Mouse (Mus musculus) intestine, embryonic 14.5 days (tissue): ENCODE results near the gene 4930442H23Rik. TPM values are rescaled to one million over a fixed set of nuclear protein-coding genes. Genes with fewer than 3 reads are reported as not detected.
A peak's percentile ranks its signal among the peaks of the same experiment; 100 is the strongest.
"Not testable (repeated sequence)": the region's sequence is repeated elsewhere in the genome, so short reads cannot be mapped to it uniquely, and the experiment has no call there.

Experiments used
- ATAC-seq: fragments of 200-750 bp; cut with Nextera tagmentation; replicated peaks from 2 replicates; pipeline ENCODE4 v1.8.0; 2017; ENCODE audit warnings: low read depth, moderate number of reproducible peaks, moderate TSS enrichment, moderate library complexity; ENCODE audit not compliant: low FRiP score, low TSS enrichment
- DNase-seq: peaks from one replicate; pipeline ENCODE4 v3.0.0-alpha.2; 2018; ENCODE audit warnings: low spot score
- H3K27ac ChIP-seq: fragments of 300-500 bp; sonication (generic); 2 replicates; pipeline ENCODE4 v1.5.1; 2014; ENCODE audit warnings: low read depth, mild to moderate bottlenecking, control low read depth
- H3K27me3 ChIP-seq: fragments of 300-500 bp; sonication (generic); replicated peaks from 2 replicates; pipeline ENCODE4 v1.6.1; 2014; ENCODE audit warnings: low read length, control low read depth; ENCODE audit not compliant: control insufficient read depth, insufficient read depth
- H3K36me3 ChIP-seq: fragments of 300-500 bp; sonication (generic); 2 replicates; pipeline ENCODE4 v1.6.1; 2014; ENCODE audit warnings: low read length, control low read depth; ENCODE audit not compliant: control insufficient read depth, insufficient read depth
- H3K4me1 ChIP-seq: fragments of 300-500 bp; sonication (generic); replicated peaks from 2 replicates; pipeline ENCODE4 v1.6.1; 2014; ENCODE audit warnings: low read length, control low read depth, mixed read lengths; ENCODE audit not compliant: control insufficient read depth, insufficient read depth
- H3K4me2 ChIP-seq: fragments of 300-500 bp; sonication (generic); 2 replicates; pipeline ENCODE4 v1.6.1; 2014; ENCODE audit warnings: low read length
- H3K4me3 ChIP-seq: fragments of 300-500 bp; sonication (generic); 2 replicates; pipeline ENCODE4 v1.5.1; 2014; ENCODE audit warnings: low read depth, low read length, control low read depth, mixed read lengths
- H3K9ac ChIP-seq: fragments of 300-500 bp; sonication (generic); 2 replicates; pipeline ENCODE4 v1.6.1; 2014; ENCODE audit warnings: mild to moderate bottlenecking, low read length
- H3K9me3 ChIP-seq: fragments of 300-500 bp; sonication (generic); 2 replicates; pipeline ENCODE4 v1.6.1; 2016; ENCODE audit warnings: low read length, control low read depth; ENCODE audit not compliant: control insufficient read depth
- WGBS: fragments of 180-500 bp; shearing (Covaris S2); extraction: QIAGEN DNeasy Blood & Tissue Kit; methylation state at CpG from one replicate; pipeline ENCODE4 v1.1.7; 2014; 5-methylcytosine and 5-hydroxymethylcytosine counted together
- polyA plus RNA-seq: library from polyadenylated mRNA; unstranded; fragments of >200 nt; fragmentation: Nextera tagmentation; extraction: Ambion mirVana; gene quantifications from 2 replicates; pipeline ENCODE4 v1.2.1, GENCODE M21; 2014

The 4930442H23Rik gene
- polyA plus RNA-seq, 1 experiment from 2014 or later = not detected

GRCm38 (mm10) chr10:81217964-81218363 is 34.3 kb upstream of the 4930442H23Rik start:
- WGBS = 35% methylated on average over 7 of the region's 7 CpGs
- H3K9me3 ChIP-seq = no peaks in the 10 kb centered on the region
- H3K4me3 ChIP-seq = no peak overlapping the region
- H3K27ac ChIP-seq = no peak overlapping the region
- no peak overlapping the region for H3K9ac ChIP-seq
- H3K4me1 ChIP-seq = no peaks in the 10 kb centered on the region
- H3K36me3 ChIP-seq = no peaks in the 10 kb centered on the region
- H3K27me3 ChIP-seq = no peaks in the 10 kb centered on the region
- no peak overlapping the region for H3K4me2 ChIP-seq
- DNase-seq = peak; percentile 84
- ATAC-seq = peak; percentile 47; the same call in 1 of the 2 replicates

- DNase-seq, H3K27me3 ChIP-seq, H3K9ac ChIP-seq, H3K36me3 ChIP-seq, H3K27ac ChIP-seq, ATAC-seq, H3K9me3 ChIP-seq, H3K4me2 ChIP-seq, H3K4me1 ChIP-seq, H3K4me3 ChIP-seq: not testable (repeated sequence)
- WGBS = 11% methylated on average over 1 of the region's 1 CpGs
Observed at GRCm38 (mm10) chr10:81217267-81217666, 33.6 kb upstream of the 4930442H23Rik start.

GRCm38 (mm10) chr10:81216810-81217209 is 33.2 kb upstream of the 4930442H23Rik start:
- H3K4me1 ChIP-seq = no peaks in the 10 kb centered on the region
- ATAC-seq (no peak), DNase-seq (no peak)
- no peak overlapping the region for H3K27ac ChIP-seq
- H3K27me3 ChIP-seq = no peaks in the 10 kb centered on the region
- H3K36me3 ChIP-seq = no peaks in the 10 kb centered on the region
- WGBS = 87% methylated on average over 6 of the region's 6 CpGs
- H3K9me3 ChIP-seq = no peaks in the 10 kb centered on the region
- H3K4me3 ChIP-seq = no peak overlapping the region
- H3K4me2 ChIP-seq = no peak overlapping the region
- no peak overlapping the region for H3K9ac ChIP-seq

- Histone ChIP-seq H3K9ac (no peak overlapping the region), H3K4me3 (no peak overlapping the region), H3K27ac (no peak overlapping the region), H3K4me2 (no peak overlapping the region), H3K9me3 (no peaks in the 10 kb centered on the region), H3K4me1 (no peaks in the 10 kb centered on the region), H3K36me3 (no peaks in the 10 kb centered on the region), H3K27me3 (no peaks in the 10 kb centered on the region)
- 84% methylated on average over 6 of the region's 6 CpGs for WGBS
- ATAC-seq = no peak
- DNase-seq = no peak
Observed at GRCm38 (mm10) chr10:81216260-81216659, 32.6 kb upstream of the 4930442H23Rik start.

- 93% methylated on average over 5 of the region's 5 CpGs for WGBS
- no peaks in the 10 kb centered on the region for H3K4me1 ChIP-seq
- ATAC-seq = no peak
- H3K9ac ChIP-seq = no peak overlapping the region
- H3K27ac ChIP-seq = no peak overlapping the region
- no peaks in the 10 kb centered on the region for H3K36me3 ChIP-seq
- H3K27me3 ChIP-seq = no peaks in the 10 kb centered on the region
- no peak for DNase-seq
- H3K9me3 ChIP-seq = no peaks in the 10 kb centered on the region
- H3K4me2 ChIP-seq = no peak overlapping the region
- H3K4me3 ChIP-seq = no peak overlapping the region
Observed at GRCm38 (mm10) chr10:81210154-81210553, 26.5 kb upstream of the 4930442H23Rik start.

GRCm38 (mm10) chr10:81204137-81204536 is 20.5 kb upstream of the 4930442H23Rik start:
- Histone ChIP-seq H3K4me2 (no peak overlapping the region), H3K9ac (no peak overlapping the region), H3K4me3 (no peak overlapping the region), H3K27me3 (no peaks in the 10 kb centered on the region), H3K4me1 (no peaks in the 10 kb centered on the region), H3K27ac (no peak overlapping the region), H3K36me3 (no peaks in the 10 kb centered on the region), H3K9me3 (no peaks in the 10 kb centered on the region)
- WGBS = 66% methylated on average over 4 of the region's 4 CpGs
- ATAC-seq (no peak), DNase-seq (no peak)

GRCm38 (mm10) chr10:81202978-81203720 is 19.5 kb upstream of the 4930442H23Rik start:
- 55% methylated on average over 8 of the region's 8 CpGs for WGBS
- peak; percentile 47; the same call in 1 of the 2 replicates for ATAC-seq
- Histone ChIP-seq H3K4me3 (no peak overlapping the region), H3K4me2 (no peak overlapping the region), H3K27me3 (no peaks in the 10 kb centered on the region), H3K4me1 (no peaks in the 10 kb centered on the region), H3K9me3 (no peaks in the 10 kb centered on the region), H3K36me3 (no peaks in the 10 kb centered on the region), H3K9ac (no peak overlapping the region), H3K27ac (no peak overlapping the region)
- no peak for DNase-seq

GRCm38 (mm10) chr10:81201807-81202758 is 18.4 kb upstream of the 4930442H23Rik start, which contains the start of gene Nmrk2:
Gene Nmrk2, minus strand, starts transcription at chr10:81202051.
- 68% methylated on average over 13 of the region's 13 CpGs for WGBS
- Histone ChIP-seq H3K4me2 (no peak within 1 kb of the TSS), H3K4me3 (no peak within 1 kb of the TSS), H3K36me3 (no peaks in the 10 kb centered on the region), H3K27ac (no peak within 1 kb of the TSS), H3K4me1 (no peaks in the 10 kb centered on the region), H3K27me3 (peaks cover 1% of the 10 kb centered on the region; the same call in 1 of the 2 replicates), H3K9ac (no peak within 1 kb of the TSS), H3K9me3 (no peaks in the 10 kb centered on the region)
- DNase-seq (no peak), ATAC-seq (no peak)
